Comparison of ENCODE assay signal across 19 mouse cellular contexts in genomic region chr11:80202296-80202695, GRCm38 (mm10). TPM values are rescaled to one million over a fixed set of nuclear protein-coding genes. Genes with fewer than 3 reads are reported as not detected.
DNase-seq lines count a peak whose midpoint lies in the region; ATAC-seq and TF ChIP-seq lines count a peak whose summit lies in the region.
"Had no signal": no experiment of that assay in that cellular context is flagged by ENCODE, and none has a peak within 500 bp of the region (broad histone marks: within the 10 kb centered on the region; RNA-seq: fewer than 3 reads in every experiment).

No protein-coding gene starts in this region.

- no peak for TF ChIP-seq CTCF in liver, embryonic 14.5 days (IDR thresholded peaks at IDR 0.05; ENCODE audit: low read depth)
- TF ChIP-seq CTCF in stomach, postnatal 0 days (IDR thresholded peaks at IDR 0.05; ENCODE audit: low read depth): no peak

- H3K27me3 ChIP-seq in liver, embryonic 14.5 days (ENCODE audit: control insufficient read depth, insufficient read depth, low read length): no peaks in the 10 kb centered on the region
- H3K27me3 ChIP-seq in stomach, postnatal 0 days (ENCODE audit: control insufficient read depth, insufficient read depth, low read length): no peaks in the 10 kb centered on the region
- H3K27me3 ChIP-seq: forebrain, embryonic 13.5 days; hindbrain, embryonic 12.5 days had no signal

- H3K27ac ChIP-seq in liver, embryonic 14.5 days: no peak overlapping the region
- no peak overlapping the region for H3K27ac ChIP-seq in stomach, postnatal 0 days (replicated peaks)
- H3K27ac ChIP-seq: embryonic facial prominence, embryonic 10.5 days; forebrain, embryonic 13.5 days; gastrocnemius, adult 2 months; hindbrain, embryonic 12.5 days had no signal

- no peaks in the 10 kb centered on the region for H3K9me3 ChIP-seq in liver, embryonic 14.5 days (ENCODE audit: control insufficient read depth, low read length)
- H3K9me3 ChIP-seq in stomach, postnatal 0 days (ENCODE audit: control insufficient read depth, low read length): no peaks in the 10 kb centered on the region
- H3K9me3 ChIP-seq: embryonic facial prominence, embryonic 10.5 days; forebrain, embryonic 13.5 days; hindbrain, embryonic 12.5 days had no signal

- H3K4me2 ChIP-seq in liver, embryonic 14.5 days (ENCODE audit: low read depth): peak overlapping the region; percentile 21; the same call in 1 of the 2 replicates
- no peak overlapping the region for H3K4me2 ChIP-seq in stomach, postnatal 0 days (replicated peaks; ENCODE audit: low read depth)
- H3K4me2 ChIP-seq: forebrain, embryonic 13.5 days; hindbrain, embryonic 12.5 days had no signal

- peak; percentile 33 for DNase-seq in kidney, postnatal 14 days
- no peak for DNase-seq in kidney, postnatal 4 days
- DNase-seq in liver, embryonic 14.5 days (ENCODE audit: low read depth in 3 of 3, low spot score in 3 of 3): no peak
- DNase-seq in liver: no peak
- DNase-seq in stomach, postnatal 0 days (ENCODE audit: low spot score): peak; percentile 49
- DNase-seq in adrenal gland, adult 8-10 months: no peak
- DNase-seq: adrenal gland, adult 2 months; adrenal gland, postnatal 36 days; cerebellum, adult 2 months; cerebellum, postnatal 10 days; forebrain, postnatal 0 days; gastrocnemius, adult 2 months; gastrocnemius, postnatal 25 days; heart, postnatal 10 days; heart, postnatal 4 days had no signal

- WGBS in liver, embryonic 14.5 days (ENCODE audit: insufficient replicate concordance): 62% methylated on average over 6 of the region's 6 CpGs
- WGBS in stomach, postnatal 0 days: 60% methylated on average over 6 of the region's 6 CpGs

- no peak for ATAC-seq in liver, embryonic 14.5 days (ENCODE audit: insufficient read depth)
- peak; percentile 74; the same call in 1 of the 2 replicates for ATAC-seq in stomach, postnatal 0 days (ENCODE audit: low FRiP score, low TSS enrichment)
- ATAC-seq: forebrain, embryonic 13.5 days; forebrain, postnatal 0 days had no signal

- H3K4me1 ChIP-seq in liver, embryonic 14.5 days (replicated peaks; ENCODE audit: control insufficient read depth in 2 of 2, insufficient read depth in 2 of 2, low read length in 1 of 2): no peaks in the 10 kb centered on the region
- no peaks in the 10 kb centered on the region for H3K4me1 ChIP-seq in stomach, postnatal 0 days (replicated peaks; ENCODE audit: control insufficient read depth, insufficient read depth)
- H3K4me1 ChIP-seq: embryonic facial prominence, embryonic 10.5 days; forebrain, embryonic 13.5 days; hindbrain, embryonic 12.5 days had no signal

- H3K36me3 ChIP-seq in liver, embryonic 14.5 days (replicated peaks; ENCODE audit: control insufficient read depth, insufficient read depth, low read depth): no peaks in the 10 kb centered on the region
- H3K36me3 ChIP-seq in stomach, postnatal 0 days (ENCODE audit: control insufficient read depth, insufficient read depth, low read length): no peaks in the 10 kb centered on the region
- H3K36me3 ChIP-seq: embryonic facial prominence, embryonic 10.5 days; hindbrain, embryonic 12.5 days had no signal

- H3K9ac ChIP-seq in liver, embryonic 14.5 days (replicated peaks): no peak overlapping the region
- no peak overlapping the region for H3K9ac ChIP-seq in stomach, postnatal 0 days (ENCODE audit: low read length)
- H3K9ac ChIP-seq: forebrain, embryonic 13.5 days; forebrain, postnatal 0 days; hindbrain, embryonic 12.5 days had no signal

- H3K4me3 ChIP-seq in liver, embryonic 14.5 days (ENCODE audit: insufficient read depth in 1 of 2, low read depth in 2 of 2, low read length in 2 of 2): no peak overlapping the region
- H3K4me3 ChIP-seq in stomach, postnatal 0 days (ENCODE audit: low read depth, low read length): no peak overlapping the region
- H3K4me3 ChIP-seq: embryonic facial prominence, embryonic 10.5 days; forebrain, embryonic 13.5 days; gastrocnemius, adult 2 months; hindbrain, embryonic 12.5 days had no signal

- TF ChIP-seq EP300 in liver, embryonic 14.5 days (IDR thresholded peaks at IDR 0.05; ENCODE audit: low read depth): no peak
- no peak for TF ChIP-seq EP300 in stomach, postnatal 0 days (optimal IDR thresholded peaks at IDR 0.05)

RNA-seq across cellular contexts. Expression of gene Rhot1, which starts 6.5 kb away (rescaled TPM):
- 8.3 and 11.6 TPM in 2 replicates for polyA plus RNA-seq in liver, embryonic 14.5 days (2012; rRNA removed)
- polyA plus RNA-seq in liver, embryonic 14.5 days (2014; fragmentation: Nextera tagmentation; extraction: Ambion mirVana): 21.6 and 25.6 TPM in 2 replicates
- 28.4 and 30.4 TPM in 2 replicates for polyA plus RNA-seq in stomach, postnatal 0 days (2015; fragmentation: Nextera tagmentation; extraction: Ambion mirVana)
- 10 to 100 TPM; 72.8 to 84.0 (median 81.5) TPM for total RNA-seq in adrenal gland, adult 8-10 months (2022)

RNA-seq across cellular contexts. Expression of gene Rnf135, which starts 18.6 kb away (rescaled TPM):
- 1.7 and 2.2 TPM in 2 replicates for polyA plus RNA-seq in liver, embryonic 14.5 days (2012; rRNA removed)
- polyA plus RNA-seq in liver, embryonic 14.5 days (2014; fragmentation: Nextera tagmentation; extraction: Ambion mirVana): 2.5 and 3.4 TPM in 2 replicates
- 7.5 and 8.8 TPM in 2 replicates for polyA plus RNA-seq in stomach, postnatal 0 days (2015; fragmentation: Nextera tagmentation; extraction: Ambion mirVana)
- total RNA-seq in adrenal gland, adult 8-10 months (2022): 10 to 100 TPM; 13.4 to 16.8 (median 13.7) TPM

RNA-seq across cellular contexts. Expression of gene Adap2, which starts 48.4 kb away (rescaled TPM):
- polyA plus RNA-seq in liver, embryonic 14.5 days (2012; rRNA removed): 1.5 and 2.4 TPM in 2 replicates
- 3.9 and 4.7 TPM in 2 replicates for polyA plus RNA-seq in liver, embryonic 14.5 days (2014; fragmentation: Nextera tagmentation; extraction: Ambion mirVana)
- 3.6 and 5.4 TPM in 2 replicates for polyA plus RNA-seq in stomach, postnatal 0 days (2015; fragmentation: Nextera tagmentation; extraction: Ambion mirVana)
- total RNA-seq in adrenal gland, adult 8-10 months (2022): 10 to 100 TPM in 2 of 4 experiments, 1 to 10 TPM in 2; 7.0 to 19.5 (median 13.3) TPM
- total RNA-seq: granulocyte monocyte progenitor cell, adult 5-6 weeks had no signal

Comparison
In these comparisons a context has a peak if more than half of its experiments do, and no peak if none do; other contexts are left out.
1. DNase-seq: peak in kidney, postnatal 14 days (single experiment) and stomach, postnatal 0 days (single experiment); none in kidney, postnatal 4 days (0 of 2), liver, embryonic 14.5 days (0 of 3), liver (single experiment) and adrenal gland, adult 8-10 months (single experiment).